Mouse (Mus musculus): Measurements from ENCODE around the gene Rnf157. TPM values are rescaled to one million over a fixed set of nuclear protein-coding genes. Genes with fewer than 3 reads are reported as not detected.

Gene Rnf157
- polyA plus RNA-seq, 1 experiment from 2014 or later = 16.8 TPM

DNA sequence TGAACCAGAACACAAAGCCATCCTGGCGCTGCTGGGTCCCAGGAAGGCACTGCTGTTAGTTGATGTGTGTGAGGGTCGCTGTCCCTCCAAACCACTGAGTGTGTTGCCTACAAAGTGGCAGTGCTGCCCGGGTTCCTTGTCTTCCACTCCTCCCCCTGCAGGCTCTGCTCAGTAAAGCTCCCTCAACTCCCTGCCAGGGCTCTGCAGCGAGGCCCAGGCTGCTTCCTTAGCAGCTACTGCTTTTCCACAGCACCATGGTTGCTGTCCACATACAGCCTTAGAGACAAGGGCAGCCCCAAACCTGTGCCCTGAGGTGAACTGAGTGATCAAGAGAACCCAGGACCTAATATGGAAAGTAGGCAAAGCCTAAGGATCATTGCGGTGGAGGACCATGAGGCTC is 125.5 kb downstream of the Rnf157 start:
- ATAC-seq (ENCODE audit: insufficient read depth) = no peak
- 67% methylated on average over 5 of the region's 5 CpGs for WGBS
- Histone ChIP-seq H3K4me2 (no peak overlapping the region), H3K36me3 (ENCODE audit: insufficient read depth) (peaks cover 50% of the 10 kb centered on the region), H3K9me3 (ENCODE audit: low read depth, low read length) (no peaks in the 10 kb centered on the region), H3K9ac (no peak overlapping the region), H3K27ac (ENCODE audit: low read depth) (no peak overlapping the region), H3K27me3 (ENCODE audit: insufficient read depth, low read length) (peaks cover 23% of the 10 kb centered on the region), H3K4me1 (ENCODE audit: insufficient read depth) (no peaks in the 10 kb centered on the region), H3K4me3 (ENCODE audit: low read depth, low read length) (no peak overlapping the region)
- no peak for TF ChIP-seq CTCF (IDR thresholded peaks at IDR 0.05; ENCODE audit: low read depth)
- DNase-seq = no peak

Other genes with a start within 250 kb of the Rnf157 start
- 30.9 and 35.2 TPM in 2 replicates for gene Fbf1, start 244.9 kb downstream of the Rnf157 start, polyA plus RNA-seq (2014; fragmentation: Nextera tagmentation; extraction: Ambion mirVana)
- gene Ten1, start 214.2 kb downstream of the Rnf157 start, polyA plus RNA-seq (2014; fragmentation: Nextera tagmentation; extraction: Ambion mirVana) = 64.1 and 66.7 TPM in 2 replicates
- 21.4 and 22.1 TPM in 2 replicates for gene Acox1, start 214.0 kb downstream of the Rnf157 start, polyA plus RNA-seq (2014; fragmentation: Nextera tagmentation; extraction: Ambion mirVana)
- 4.4 and 4.8 TPM in 2 replicates for gene Evpl, start 175.0 kb downstream of the Rnf157 start, polyA plus RNA-seq (2014; fragmentation: Nextera tagmentation; extraction: Ambion mirVana)
- gene Srp68, start 138.8 kb downstream of the Rnf157 start, polyA plus RNA-seq (2014; fragmentation: Nextera tagmentation; extraction: Ambion mirVana) = 85.7 and 89.8 TPM in 2 replicates
- 0.11 TPM in 1 of 2 replicates, not detected in the other for gene Galr2, start 132.1 kb downstream of the Rnf157 start, polyA plus RNA-seq (2014; fragmentation: Nextera tagmentation; extraction: Ambion mirVana)
- 63.7 and 68.4 TPM in 2 replicates for gene Exoc7, start 105.8 kb downstream of the Rnf157 start, polyA plus RNA-seq (2014; fragmentation: Nextera tagmentation; extraction: Ambion mirVana)
- gene Foxj1, start 77.6 kb downstream of the Rnf157 start, polyA plus RNA-seq (2014; fragmentation: Nextera tagmentation; extraction: Ambion mirVana) = 1.3 and 2.1 TPM in 2 replicates
- gene Ubald2, start 21.1 kb upstream of the Rnf157 start, polyA plus RNA-seq (2014; fragmentation: Nextera tagmentation; extraction: Ambion mirVana) = 64.9 and 66.7 TPM in 2 replicates
- 0.45 TPM in 1 of 2 replicates, not detected in the other for gene Qrich2, start 53.2 kb upstream of the Rnf157 start, polyA plus RNA-seq (2014; fragmentation: Nextera tagmentation; extraction: Ambion mirVana)
- gene Prpsap1, start 81.2 kb upstream of the Rnf157 start, polyA plus RNA-seq (2014; fragmentation: Nextera tagmentation; extraction: Ambion mirVana) = 191 and 206 TPM in 2 replicates
- 4.0 and 5.5 TPM in 2 replicates for gene Sphk1, start 117.9 kb upstream of the Rnf157 start, polyA plus RNA-seq (2014; fragmentation: Nextera tagmentation; extraction: Ambion mirVana)
- gene Ube2o, start 168.4 kb upstream of the Rnf157 start, polyA plus RNA-seq (2014; fragmentation: Nextera tagmentation; extraction: Ambion mirVana) = 17.4 and 22.8 TPM in 2 replicates
- gene Aanat, start 173.4 kb upstream of the Rnf157 start, polyA plus RNA-seq (2014; fragmentation: Nextera tagmentation; extraction: Ambion mirVana) = not detected in 2 replicates
- gene Rhbdf2, start 214.0 kb upstream of the Rnf157 start, polyA plus RNA-seq (2014; fragmentation: Nextera tagmentation; extraction: Ambion mirVana) = 8.9 and 9.8 TPM in 2 replicates
- gene Prcd, start 240.5 kb upstream of the Rnf157 start, polyA plus RNA-seq (2014; fragmentation: Nextera tagmentation; extraction: Ambion mirVana) = 0.53 and 1.6 TPM in 2 replicates
- 9.5 and 10.0 TPM in 2 replicates for gene Cygb, start 241.3 kb upstream of the Rnf157 start, polyA plus RNA-seq (2014; fragmentation: Nextera tagmentation; extraction: Ambion mirVana)

Data from lung, embryonic 14.5 days (tissue).